Mouse (Mus musculus): ENCODE data around the gene Lin7c.

Lin7c gene

GRCm38 (mm10) chr2:109936410-109936755, 45.7 kb downstream of the Lin7c start:
- DNase-seq (ENCODE audit: low read depth, low spot score): no peak

DNA sequence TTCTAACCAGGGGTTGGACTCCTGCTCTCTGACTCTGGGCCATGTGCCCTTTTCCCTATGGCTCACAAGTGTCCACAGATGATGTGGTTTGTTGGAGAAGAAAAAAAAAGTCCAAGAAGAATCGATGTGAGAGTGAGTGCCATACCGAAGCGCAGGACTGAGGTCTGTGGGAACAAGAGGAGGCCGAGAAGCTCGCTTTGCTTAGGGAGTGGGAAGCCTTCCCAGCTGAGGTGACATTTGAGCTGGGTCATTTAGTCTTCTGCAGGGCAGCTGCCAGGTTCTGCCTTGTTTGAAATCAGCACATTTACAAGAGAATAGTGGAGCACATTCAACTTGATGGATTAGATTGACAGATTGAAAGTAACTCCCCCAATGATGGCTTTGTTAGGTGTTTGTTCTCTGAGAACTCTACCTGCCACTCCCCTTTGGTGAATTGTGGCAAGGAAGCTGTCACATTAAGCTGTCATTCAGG, 51.4 kb downstream of the Lin7c start:
- DNase-seq (ENCODE audit: low read depth, low spot score): no peak

- DNase-seq (ENCODE audit: low read depth, low spot score): no peak
Observed at GRCm38 (mm10) chr2:109942810-109943570, 52.3 kb downstream of the Lin7c start.

DNA sequence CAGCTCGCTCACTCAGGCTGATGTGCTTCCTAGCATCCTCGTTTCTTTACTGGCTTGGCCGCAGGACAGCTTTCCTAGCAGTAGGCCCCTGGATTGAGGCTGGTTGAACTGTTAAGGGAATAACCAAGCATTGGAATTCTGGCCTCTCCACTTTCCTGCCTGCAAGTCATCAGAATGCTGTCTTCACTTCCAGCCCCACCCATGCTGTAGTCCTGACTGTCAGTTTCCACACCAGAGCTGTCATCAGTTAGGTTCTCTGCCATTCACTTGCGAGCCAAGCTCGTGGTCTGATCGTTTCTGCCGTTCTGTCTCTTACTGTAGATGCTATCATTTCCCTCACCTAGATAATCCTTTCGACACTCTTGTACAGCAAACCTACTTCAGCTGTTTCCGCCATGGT, 54.3 kb downstream of the Lin7c start:
- no peak for DNase-seq (ENCODE audit: low read depth, low spot score)

GRCm38 (mm10) chr2:109945532-109945931, 54.9 kb downstream of the Lin7c start:
- DNase-seq (ENCODE audit: low read depth, low spot score): no peak

DNA sequence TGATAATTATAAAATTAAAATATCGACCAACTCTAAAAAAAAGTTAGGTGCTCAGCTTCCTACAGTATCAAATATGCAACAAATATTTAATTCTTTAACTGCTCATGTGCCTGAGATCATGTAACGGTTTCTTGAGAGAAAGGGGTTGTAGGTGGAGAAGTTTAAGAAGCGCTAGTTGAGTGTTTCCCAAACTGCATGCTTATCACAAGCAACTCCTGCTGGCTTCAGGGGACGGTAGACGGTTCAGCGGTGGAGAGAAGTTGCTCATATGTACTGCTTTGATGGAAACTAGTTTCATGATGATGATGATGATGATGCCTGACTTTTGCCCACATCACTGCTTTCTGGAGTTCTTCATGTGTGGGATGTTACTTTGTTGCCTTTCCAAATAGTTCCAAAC, 55.8 kb downstream of the Lin7c start:
- DNase-seq (ENCODE audit: low read depth, low spot score): no peak

DNA sequence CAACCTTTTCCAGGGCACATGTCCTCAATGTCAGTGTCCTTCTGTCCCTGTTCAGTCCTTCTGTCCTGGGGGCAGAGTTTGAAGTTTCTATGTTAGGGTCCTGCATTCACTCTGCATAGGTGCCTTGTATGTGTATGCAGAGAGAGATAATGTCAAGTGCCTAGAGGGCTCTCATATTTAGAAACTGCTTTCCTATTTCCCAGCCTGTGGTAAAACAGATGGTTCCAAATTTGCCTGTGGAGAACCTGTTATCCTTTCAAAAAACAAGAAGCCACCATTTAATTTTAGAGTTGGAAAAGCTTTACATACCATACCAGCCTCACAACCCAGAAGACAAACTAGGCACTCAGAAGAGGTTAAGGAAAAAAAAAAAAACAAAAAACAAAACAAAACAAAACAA, 58.9 kb downstream of the Lin7c start:
- DNase-seq (ENCODE audit: low read depth, low spot score): no peak

- no peak for DNase-seq (ENCODE audit: low read depth, low spot score)
Observed at GRCm38 (mm10) chr2:109950311-109950710, 59.7 kb downstream of the Lin7c start.

Measured in forelimb bud, embryonic 11.5 days (tissue).